Mouse (Mus musculus): ENCODE measurements around the gene Cs.

DNA sequence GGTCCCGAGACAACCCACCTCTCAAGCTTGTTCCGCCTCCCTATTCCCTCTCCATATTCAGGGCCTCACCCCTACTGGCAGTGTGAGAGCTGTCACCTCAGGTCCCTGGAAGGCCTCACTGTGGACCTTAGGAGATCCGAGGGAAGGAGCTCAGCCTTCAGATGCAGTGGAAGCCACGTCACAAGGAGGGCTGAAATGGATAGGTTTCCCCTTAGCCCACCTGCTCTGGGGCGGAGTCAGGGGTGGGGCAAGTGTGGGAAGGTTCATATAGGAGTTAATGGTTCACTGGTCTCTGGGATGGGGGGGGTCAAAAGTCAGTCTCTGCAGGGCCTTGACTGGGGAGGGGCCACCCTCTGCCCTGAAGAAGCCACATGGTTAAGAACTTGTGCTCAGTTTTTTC is 62.8 kb downstream of the Cs start:
- TF ChIP-seq CTCF (IDR thresholded peaks at IDR 0.05): no peak
- no peak for TF ChIP-seq POLR2A (IDR thresholded peaks at IDR 0.05; ENCODE audit: insufficient read depth, low read depth, low read length)
- TF ChIP-seq EP300 (IDR thresholded peaks at IDR 0.05; ENCODE audit: insufficient read depth, low read depth, low read length): no peak
